In genomic region chr13:92592786-92593635, GRCm38 (mm10) we compare ENCODE assay signal across 7 mouse cellular contexts. TPM values are rescaled to one million over a fixed set of nuclear protein-coding genes. Genes with fewer than 3 reads are reported as not detected.
DNase-seq lines count a peak whose midpoint lies in the region; ATAC-seq lines count a peak whose summit lies in the region.

No protein-coding gene starts in this region.

- H3K4me1 ChIP-seq in hindbrain, embryonic 12.5 days, result peaks cover 18% of the 10 kb centered on the region
- peaks cover 62% of the 10 kb centered on the region for H3K4me1 ChIP-seq in liver, embryonic 16.5 days (ENCODE audit: control insufficient read depth, low read depth, low read length)

- DNase-seq in right cerebral cortex, adult 2 months (ENCODE audit: low spot score in 2 of 2), result peak; percentile 36 to 57
- no peak for DNase-seq in right cerebral cortex, postnatal 25 days
- peak; percentile 57 to 78 for DNase-seq in spleen, postnatal 10 days (ENCODE audit: low spot score in 2 of 2)
- no peak for DNase-seq in adipocyte (ENCODE audit: low spot score)

- no peak overlapping the region for H3K4me3 ChIP-seq in hindbrain, embryonic 12.5 days
- peak overlapping the region; percentile 29 for H3K4me3 ChIP-seq in liver, embryonic 16.5 days (ENCODE audit: low read depth, low read length)

- no peak overlapping the region for H3K9ac ChIP-seq in hindbrain, embryonic 12.5 days
- H3K9ac ChIP-seq in liver, embryonic 16.5 days (ENCODE audit: low read depth, low read length), result peak overlapping the region; percentile 51

- peak; percentile 89 for ATAC-seq in erythroid progenitor cell, adult 5-6 weeks (replicated peaks; ENCODE audit: low FRiP score, poor library complexity, severe bottlenecking)
- ATAC-seq in hindbrain, embryonic 12.5 days (ENCODE audit: low FRiP score), result 0 out of 2 replicates have a peak, but pooled peaks have one; percentile 42
- peak; percentile 95 for ATAC-seq in liver, embryonic 16.5 days (ENCODE audit: low read depth)

- no peak overlapping the region for H3K27ac ChIP-seq in hindbrain, embryonic 12.5 days
- peak overlapping the region; percentile 97 for H3K27ac ChIP-seq in liver, embryonic 16.5 days (ENCODE audit: low read length)

- no peaks in the 10 kb centered on the region for H3K36me3 ChIP-seq in hindbrain, embryonic 12.5 days
- H3K36me3 ChIP-seq in liver, embryonic 16.5 days (ENCODE audit: control insufficient read depth, insufficient read depth), result no peaks in the 10 kb centered on the region

- H3K4me2 ChIP-seq in hindbrain, embryonic 12.5 days (replicated peaks), result no peak overlapping the region
- peak overlapping the region; percentile 62 for H3K4me2 ChIP-seq in liver, embryonic 16.5 days (ENCODE audit: low read depth, low read length)

- no peaks in the 10 kb centered on the region for H3K27me3 ChIP-seq in hindbrain, embryonic 12.5 days
- no peaks in the 10 kb centered on the region for H3K27me3 ChIP-seq in liver, embryonic 16.5 days (ENCODE audit: control insufficient read depth, insufficient read depth, low read depth, low read length)

- WGBS in hindbrain, embryonic 12.5 days, result 16% methylated on average over 12 of the region's 12 CpGs
- 16% methylated on average over 12 of the region's 12 CpGs for WGBS in liver, embryonic 16.5 days (ENCODE audit: insufficient replicate concordance)

- no peaks in the 10 kb centered on the region for H3K9me3 ChIP-seq in hindbrain, embryonic 12.5 days (replicated peaks)
- H3K9me3 ChIP-seq in liver, embryonic 16.5 days (replicated peaks; ENCODE audit: control insufficient read depth, low read length), result no peaks in the 10 kb centered on the region

RNA-seq across cellular contexts. Expression of gene Spz1, which starts 17.0 kb away (rescaled TPM):
- not detected in 2 replicates for total RNA-seq in erythroid progenitor cell, adult 5-6 weeks (2015; ENCODE audit: low replicate concordance)
- not detected in 2 replicates for total RNA-seq in erythroid progenitor cell, adult 5-6 weeks (2017; ENCODE audit: low replicate concordance)
- not detected in 2 replicates for polyA plus RNA-seq in hindbrain, embryonic 12.5 days (2016; fragmentation: Nextera tagmentation; extraction: Ambion mirVana)
- not detected in 2 replicates for polyA plus RNA-seq in liver, embryonic 16.5 days (2015; fragmentation: Nextera tagmentation; extraction: Ambion mirVana)

RNA-seq across cellular contexts. Expression of gene Serinc5, which starts 17.9 kb away (rescaled TPM):
- total RNA-seq in erythroid progenitor cell, adult 5-6 weeks (2015; ENCODE audit: low replicate concordance), result 33.5 and 56.6 TPM in 2 replicates
- total RNA-seq in erythroid progenitor cell, adult 5-6 weeks (2017; ENCODE audit: low replicate concordance), result 44.0 and 54.7 TPM in 2 replicates
- polyA plus RNA-seq in hindbrain, embryonic 12.5 days (2016; fragmentation: Nextera tagmentation; extraction: Ambion mirVana), result 18.1 and 18.7 TPM in 2 replicates
- polyA plus RNA-seq in liver, embryonic 16.5 days (2015; fragmentation: Nextera tagmentation; extraction: Ambion mirVana), result 21.5 and 21.7 TPM in 2 replicates

Comparison
In these comparisons a context has a peak if more than half of its experiments do, and no peak if none do; other contexts are left out.
1. DNase-seq: peak in right cerebral cortex, adult 2 months (2 of 2) and spleen, postnatal 10 days (2 of 2); none in right cerebral cortex, postnatal 25 days (single experiment) and adipocyte (single experiment).
2. ATAC-seq: peak in every context shown above with its lines; median percentile 95 in liver, embryonic 16.5 days; 89 in erythroid progenitor cell, adult 5-6 weeks; 42 in hindbrain, embryonic 12.5 days.